Mouse (Mus musculus): ENCODE data around the gene Gm36210.
A peak's percentile ranks its signal among the peaks of the same experiment; 100 is the strongest.
"Not testable (repeated sequence)": the region's sequence is repeated elsewhere in the genome, so short reads cannot be mapped to it uniquely, and the experiment has no call there.

Gene Gm36210

GRCm38 (mm10) chr7:4922508-4922907 lies 16.2 kb upstream of the Gm36210 start:
- peak; percentile 85 for DNase-seq

DNA sequence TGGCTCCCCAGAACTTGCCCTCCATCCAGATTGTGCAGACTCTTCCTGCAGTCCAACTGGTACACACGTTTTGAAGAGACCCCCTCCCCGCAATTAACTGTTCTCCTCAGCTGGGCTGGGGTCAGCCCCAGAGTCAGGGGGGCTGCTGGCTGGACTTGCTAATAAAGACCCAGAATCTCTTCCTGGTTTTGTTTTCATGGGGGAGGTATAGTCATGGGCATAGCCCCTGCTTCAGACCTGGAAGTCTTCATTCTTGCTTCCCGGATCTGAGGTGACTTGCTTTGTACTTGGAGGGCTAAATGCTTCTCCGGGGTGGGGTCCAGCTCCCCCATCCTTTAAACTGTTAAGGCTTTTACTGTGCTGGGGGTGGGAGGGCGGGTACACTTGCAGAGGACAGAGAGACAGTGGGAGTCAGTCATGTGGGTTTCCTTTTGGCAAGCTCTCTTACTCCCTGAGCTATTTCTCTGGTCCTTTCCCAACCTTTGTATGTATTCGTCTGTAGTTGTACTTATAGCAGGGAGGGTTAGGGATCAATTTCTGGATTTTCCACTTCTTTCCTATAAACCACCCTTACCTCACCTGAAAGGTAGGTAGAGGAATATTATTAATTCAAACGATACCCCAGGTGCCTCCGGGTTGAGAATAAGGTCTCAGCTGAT lies 15.6 kb upstream of the Gm36210 start, which contains the start of gene Nat14:
Gene Nat14 (plus strand): TSS at position 205 of the 659 bp plus-strand sequence.
- DNase-seq, result no peak

DNA sequence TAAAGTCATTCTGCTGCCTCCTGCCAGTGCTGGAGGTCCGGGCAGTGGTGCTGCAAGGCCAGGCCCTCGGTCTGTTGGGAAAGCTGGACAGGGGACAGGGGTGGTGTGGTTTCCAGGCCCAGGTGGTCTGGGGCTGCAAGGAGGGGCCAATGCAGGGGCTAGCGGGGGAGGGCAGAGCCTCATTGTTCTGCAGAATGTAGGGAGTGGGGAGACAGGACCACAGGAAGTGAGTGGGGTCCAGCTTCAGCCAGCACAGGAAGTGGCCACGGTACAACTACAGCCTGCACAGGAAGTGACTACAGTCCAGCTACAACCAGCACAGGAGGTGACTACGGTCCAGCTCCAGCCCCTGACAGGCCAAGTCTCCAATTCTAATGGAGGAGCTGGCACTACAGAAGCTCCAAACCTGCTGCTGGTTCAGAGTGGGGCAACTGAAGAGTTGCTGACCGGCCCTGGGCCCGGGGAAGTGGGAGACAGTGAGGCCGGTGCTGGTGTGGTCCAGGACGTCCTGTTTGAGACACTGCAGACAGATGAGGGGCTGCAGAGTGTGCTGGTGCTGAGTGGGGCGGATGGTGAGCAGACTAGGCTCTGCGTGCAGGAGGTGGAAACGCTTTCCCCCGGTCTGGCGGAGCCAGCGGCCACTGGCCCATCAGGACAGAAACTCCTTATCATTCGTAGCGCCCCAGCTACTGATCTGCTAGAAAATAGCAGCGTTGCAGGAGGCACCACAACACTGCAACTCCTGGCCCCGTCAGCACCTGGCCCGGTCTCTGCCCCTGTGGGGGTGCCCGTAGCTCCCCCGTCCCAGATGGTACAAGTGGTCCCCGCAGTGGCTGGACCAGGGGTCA lies 14.9 kb upstream of the Gm36210 start:
- no peak for DNase-seq

GRCm38 (mm10) chr7:4920496-4920895 lies 14.2 kb upstream of the Gm36210 start:
- no peak for DNase-seq

DNA sequence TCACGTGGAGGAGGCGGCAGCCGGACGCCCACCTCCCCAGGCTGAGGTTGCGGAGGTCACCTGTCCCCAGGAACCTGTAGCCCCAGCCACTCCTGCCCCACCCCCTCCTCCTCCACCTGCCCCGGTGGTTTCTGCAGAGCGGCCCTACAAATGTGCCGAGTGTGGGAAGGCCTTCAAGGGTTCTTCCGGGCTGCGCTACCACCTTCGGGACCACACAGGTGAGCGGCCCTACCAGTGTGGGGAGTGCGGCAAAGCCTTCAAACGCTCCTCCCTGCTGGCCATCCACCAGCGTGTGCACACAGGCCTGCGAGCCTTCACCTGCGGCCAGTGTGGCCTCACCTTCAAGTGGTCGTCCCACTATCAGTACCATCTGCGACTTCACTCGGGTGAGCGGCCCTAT lies 13.7 kb upstream of the Gm36210 start:
- DNase-seq, result no peak

DNA sequence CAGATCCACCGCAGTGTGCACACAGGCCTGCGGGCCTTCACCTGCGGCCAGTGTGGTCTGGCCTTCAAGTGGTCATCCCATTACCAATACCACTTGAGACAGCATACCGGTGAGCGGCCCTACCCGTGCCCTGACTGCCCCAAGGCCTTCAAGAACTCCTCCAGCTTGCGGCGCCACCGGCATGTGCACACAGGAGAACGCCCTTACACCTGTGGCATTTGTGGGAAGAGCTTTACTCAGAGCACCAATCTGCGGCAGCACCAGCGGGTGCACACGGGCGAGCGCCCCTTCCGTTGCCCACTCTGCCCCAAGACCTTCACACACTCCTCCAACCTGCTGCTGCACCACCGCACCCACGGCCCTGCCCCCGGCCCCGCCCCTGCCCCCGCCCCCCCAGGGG lies 12.8 kb upstream of the Gm36210 start:
- no peak for DNase-seq

DNA sequence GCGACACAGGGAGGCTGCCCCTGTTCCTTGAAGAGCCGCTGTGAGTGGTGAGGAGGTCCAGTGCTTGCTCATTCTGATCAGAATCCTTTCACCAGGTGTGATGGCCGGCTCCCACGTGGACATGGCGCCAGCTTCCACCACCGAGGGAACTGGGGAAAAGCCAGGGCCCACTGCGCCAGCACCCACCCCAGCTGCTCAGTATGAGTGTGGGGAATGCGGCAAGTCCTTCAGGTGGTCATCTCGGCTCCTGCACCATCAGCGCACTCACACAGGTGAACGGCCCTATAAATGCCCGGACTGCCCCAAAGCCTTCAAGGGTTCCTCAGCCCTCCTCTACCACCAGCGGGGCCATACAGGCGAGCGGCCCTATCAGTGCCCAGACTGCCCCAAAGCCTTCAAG lies 12.4 kb upstream of the Gm36210 start:
- DNase-seq, result no peak

GRCm38 (mm10) chr7:4917494-4917893 lies 11.2 kb upstream of the Gm36210 start:
- DNase-seq, result no peak

GRCm38 (mm10) chr7:4915669-4916416 lies 9.5 kb upstream of the Gm36210 start:
- DNase-seq, result no peak

DNA sequence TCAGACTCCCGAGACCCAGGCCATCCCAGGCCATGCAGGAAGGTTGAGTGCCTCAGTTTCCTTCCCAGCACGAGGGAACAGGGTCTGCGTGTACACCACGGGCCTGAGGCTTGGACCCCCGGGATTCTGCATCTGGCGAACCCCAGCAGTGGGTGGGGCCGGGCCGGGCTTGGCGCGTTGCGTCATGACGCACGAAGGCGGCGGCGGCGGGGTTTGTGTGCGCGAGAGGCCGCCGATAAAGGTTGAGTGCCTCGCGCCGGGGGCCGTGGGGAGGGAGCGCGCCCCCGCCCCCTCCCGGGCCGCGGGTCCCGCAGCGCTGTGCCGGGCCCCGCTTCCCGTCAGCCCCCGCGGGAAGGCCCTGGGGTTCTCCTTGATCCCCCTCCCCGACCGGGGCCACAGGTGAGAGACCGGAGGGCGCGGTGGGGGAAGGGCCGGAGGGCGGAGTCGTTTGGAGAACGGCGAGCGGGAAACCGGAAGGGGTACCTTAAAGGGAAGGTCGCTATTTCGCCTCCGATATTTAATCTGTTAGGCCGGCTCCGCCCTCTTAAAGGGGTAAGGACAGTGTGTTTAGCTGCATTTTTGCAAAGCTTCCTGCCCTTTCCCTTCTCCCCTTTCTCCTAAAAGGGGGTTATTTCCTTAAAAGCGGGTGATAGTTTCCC lies 8.8 kb upstream of the Gm36210 start, which contains the start of gene Zfp628:
Gene Zfp628 (plus strand): TSS at position 211 of the 659 bp plus-strand sequence.
- DNase-seq, result peak; percentile 94

GRCm38 (mm10) chr7:4912248-4912647 lies 5.9 kb upstream of the Gm36210 start:
- no peak for DNase-seq

DNA sequence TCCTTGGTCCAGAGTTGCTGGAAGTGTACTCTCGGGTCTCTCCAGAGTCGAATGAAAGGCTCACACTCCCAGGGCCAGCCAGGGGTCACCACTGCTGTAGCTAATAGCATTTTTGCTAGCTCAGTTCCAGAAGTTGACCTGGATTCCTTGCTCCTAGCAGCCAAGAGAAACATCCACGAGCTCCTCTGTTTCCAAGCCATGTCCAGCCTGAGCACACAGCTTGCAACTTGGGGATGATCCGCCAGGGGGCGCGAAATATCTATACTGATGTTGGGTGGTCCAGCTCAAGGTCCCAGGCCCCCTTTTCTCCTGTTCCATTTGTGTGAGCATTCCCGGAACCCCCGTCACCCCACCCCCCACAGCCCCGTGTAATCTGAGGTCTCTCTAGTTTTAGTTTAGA lies 5.2 kb upstream of the Gm36210 start:
- peak; percentile 77 for DNase-seq

- no peak for DNase-seq
Observed at GRCm38 (mm10) chr7:4902404-4902803, 3.9 kb downstream of the Gm36210 start.

DNA sequence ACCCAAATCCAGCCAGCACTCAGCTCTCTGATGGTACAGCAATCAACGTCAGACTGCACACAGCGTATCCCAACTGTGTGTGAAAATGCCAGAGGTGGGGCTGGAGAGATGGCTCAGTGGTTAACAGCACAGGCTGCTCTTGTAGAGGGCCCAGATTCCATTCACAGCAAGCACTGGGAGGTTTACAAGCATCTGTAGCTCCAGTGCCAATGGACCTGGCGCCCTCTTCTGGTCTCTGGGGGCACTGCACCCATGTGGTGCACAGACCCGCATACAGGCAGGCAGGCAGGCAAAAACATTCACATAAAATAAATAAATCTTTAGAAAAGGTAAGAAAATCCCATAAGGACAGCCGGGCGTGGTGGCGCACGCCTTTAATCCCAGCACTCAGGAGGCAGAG lies 5.1 kb downstream of the Gm36210 start:
- DNase-seq, result peak; percentile 51

- no peak for DNase-seq
Observed at GRCm38 (mm10) chr7:4900523-4900851, 5.8 kb downstream of the Gm36210 start.

DNA sequence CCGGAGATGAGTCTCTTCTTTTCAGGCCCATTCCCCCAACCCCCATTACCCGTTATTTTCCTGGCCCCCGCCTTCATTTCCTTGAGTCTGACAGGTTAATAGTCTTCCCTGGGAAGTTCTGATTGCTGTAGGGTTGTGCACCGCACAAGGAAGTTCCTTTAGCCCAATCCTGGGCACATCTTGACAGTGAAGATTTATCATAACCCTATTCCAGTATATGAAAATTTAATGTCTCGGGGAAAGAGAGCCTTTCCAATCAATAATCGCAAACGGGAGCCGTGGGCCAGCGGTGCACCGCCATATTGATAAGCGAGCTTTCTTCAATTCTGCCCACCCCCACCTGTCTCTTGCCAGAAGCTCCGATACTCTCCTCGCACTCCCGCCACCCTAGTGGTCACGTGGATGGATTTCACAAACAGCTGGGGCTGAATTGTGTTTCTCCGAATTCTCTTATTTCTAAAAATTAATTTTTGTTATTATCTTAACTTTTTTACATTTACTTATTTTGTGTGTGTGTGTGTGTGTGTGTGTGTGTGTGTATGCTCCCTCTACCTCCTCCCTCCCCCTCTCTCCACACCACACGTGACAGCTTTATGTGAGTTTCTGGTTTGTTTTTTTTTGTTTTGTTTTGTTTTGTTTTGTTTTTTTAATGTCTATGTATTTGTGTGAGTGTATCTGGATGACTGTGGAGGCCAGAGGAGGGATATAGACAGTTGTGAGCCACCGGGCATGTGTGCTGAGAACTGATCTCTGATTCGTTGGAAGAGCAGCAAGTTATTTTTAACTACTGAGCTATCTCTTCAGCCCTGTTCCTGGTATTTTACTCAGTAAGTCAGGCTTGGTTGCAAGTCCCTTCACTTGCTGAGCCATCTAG lies 6.4 kb downstream of the Gm36210 start:
- no peak for DNase-seq

DNA sequence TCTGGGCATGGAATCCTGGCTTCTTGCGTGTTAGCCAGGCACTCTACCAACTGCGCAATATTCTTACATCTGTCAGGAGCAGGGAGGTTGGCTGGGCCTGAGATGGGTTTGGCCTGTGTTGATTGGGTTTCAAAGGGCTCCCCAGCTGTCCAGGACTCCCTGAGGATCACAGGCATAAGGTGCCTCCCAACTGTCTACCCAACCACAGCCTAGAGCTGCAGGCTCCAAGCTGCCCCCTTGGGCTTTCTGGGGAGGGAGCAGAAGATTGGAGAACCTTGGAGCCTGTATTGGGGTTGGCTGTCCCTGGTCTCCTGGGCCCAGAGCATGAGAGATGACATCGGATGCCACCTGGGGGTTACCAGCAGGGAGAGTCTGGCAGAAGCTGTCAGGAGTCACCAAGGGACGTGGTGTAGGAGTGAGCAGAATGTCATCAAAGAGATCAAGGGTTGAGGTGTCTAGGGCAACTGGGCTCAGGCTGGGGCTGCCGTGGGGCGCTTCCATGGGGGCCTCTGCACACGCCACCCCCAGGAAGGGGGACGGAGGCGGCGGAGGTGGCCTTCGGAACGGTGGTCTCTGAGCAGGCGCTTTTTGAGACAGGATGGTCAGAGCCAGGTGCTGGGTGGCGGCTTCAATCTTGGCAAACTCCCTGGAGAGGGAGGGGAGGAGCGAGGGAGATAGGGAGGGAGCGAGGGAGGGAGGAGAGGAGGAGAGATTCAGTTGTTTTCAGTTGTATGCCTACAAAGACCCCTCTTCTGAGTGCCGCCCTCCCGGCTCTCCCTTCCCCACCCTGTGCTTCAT lies 7.3 kb downstream of the Gm36210 start:
- DNase-seq, result no peak

DNA sequence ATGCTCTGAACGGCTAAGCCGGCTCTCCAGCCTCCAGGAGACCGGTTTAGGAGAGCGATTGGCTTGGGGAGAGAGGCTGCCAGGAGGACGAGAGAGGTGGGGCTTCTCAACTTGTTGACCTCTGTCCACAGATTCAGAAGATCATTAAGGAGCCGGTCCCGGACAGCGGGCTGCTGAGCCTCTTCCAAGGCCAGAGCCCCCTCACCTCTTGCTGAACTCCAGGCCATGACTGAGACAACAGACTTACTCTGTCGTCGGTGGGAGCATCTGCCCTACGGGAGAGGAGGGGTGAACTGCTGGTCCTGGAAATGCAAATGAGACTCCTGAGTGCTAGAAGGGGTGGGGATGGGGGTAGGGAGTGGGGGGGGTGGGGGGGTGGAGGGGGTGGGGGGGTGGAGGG lies 11.1 kb downstream of the Gm36210 start:
- DNase-seq, result no peak

DNA sequence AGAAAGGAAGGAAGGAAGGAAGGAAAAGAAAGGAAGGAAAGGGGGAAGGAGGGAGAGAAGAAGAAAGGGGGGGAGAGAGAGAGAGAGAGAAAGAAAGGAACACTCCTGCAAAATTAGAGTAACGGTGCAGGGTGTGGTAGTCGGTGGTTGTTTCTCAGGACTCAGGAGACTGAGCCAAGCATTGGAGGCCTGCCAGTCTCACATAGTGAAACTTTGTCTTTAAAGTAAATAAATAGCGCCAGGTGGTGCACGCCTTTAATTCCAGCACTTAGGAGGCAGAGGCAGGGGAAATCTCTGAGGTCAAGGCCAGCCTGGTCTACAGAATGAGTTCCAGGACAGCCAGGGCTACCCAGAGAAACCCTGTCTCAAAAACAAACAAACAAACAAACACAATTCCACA lies 19.6 kb downstream of the Gm36210 start:
- DNase-seq, result no peak

- DNase-seq, result not testable (repeated sequence)
Observed at GRCm38 (mm10) chr7:4879036-4879435, 27.3 kb downstream of the Gm36210 start.

DNA sequence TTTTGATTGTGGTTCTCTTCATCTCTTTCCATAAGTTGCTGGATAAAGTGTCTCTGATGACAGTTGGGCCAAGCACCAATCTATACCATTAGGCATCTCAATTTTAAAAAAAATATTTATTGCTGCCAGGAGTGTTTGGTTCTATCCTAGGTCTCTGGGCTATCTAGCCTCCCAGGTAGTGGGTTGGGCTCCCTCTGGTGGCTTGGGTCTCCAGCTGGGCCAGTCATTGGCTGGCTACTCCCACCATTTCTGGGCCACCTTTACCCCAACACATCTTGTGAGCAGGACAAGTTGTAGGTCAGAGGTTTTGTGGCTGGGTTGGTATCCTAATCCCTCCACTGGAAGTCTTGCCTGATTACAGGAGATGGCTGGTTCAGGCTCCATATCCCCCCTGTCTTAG lies 28.1 kb downstream of the Gm36210 start:
- DNase-seq, result no peak

All from right cerebral cortex, postnatal 14 days (tissue).